Mouse (Mus musculus): ENCODE results near the gene Papolb. TPM values are rescaled to one million over a fixed set of nuclear protein-coding genes. Genes with fewer than 3 reads are reported as not detected.

Gene Papolb
- polyA plus RNA-seq (2016; fragmentation: Nextera tagmentation; extraction: Ambion mirVana) = 0.06 and 0.16 TPM in 2 replicates

GRCm38 (mm10) chr5:142529915-142530314 lies at the start of gene Papolb:
Gene Papolb, minus strand, starts transcription at chr5:142530076.
- Histone ChIP-seq H3K4me3 (peak within 1 kb of the TSS; percentile 40), H3K27me3 (ENCODE audit: low read depth, poor library complexity, severe bottlenecking) (peaks cover 35% of the 10 kb centered on the region), H3K4me1 (peaks cover 3% of the 10 kb centered on the region), H3K36me3 (no peaks in the 10 kb centered on the region), H3K9me3 (replicated peaks) (no peaks in the 10 kb centered on the region), H3K27ac (peak within 1 kb of the TSS; percentile 56)
- peak; percentile 40 for DNase-seq (ENCODE audit: low spot score)
- WGBS = 37% methylated on average over 41 of the region's 41 CpGs

GRCm38 (mm10) chr5:142578192-142578591 lies 48.3 kb upstream of the Papolb start:
- WGBS = 87% methylated on average over 10 of the region's 10 CpGs
- no peak overlapping the region for H3K27ac ChIP-seq
- H3K9me3 ChIP-seq (replicated peaks) = no peaks in the 10 kb centered on the region
- no peaks in the 10 kb centered on the region for H3K4me1 ChIP-seq
- no peak for DNase-seq (ENCODE audit: low spot score)
- H3K36me3 ChIP-seq = no peaks in the 10 kb centered on the region
- H3K27me3 ChIP-seq (ENCODE audit: low read depth, poor library complexity, severe bottlenecking) = no peaks in the 10 kb centered on the region
- H3K4me3 ChIP-seq = no peak overlapping the region

DNA sequence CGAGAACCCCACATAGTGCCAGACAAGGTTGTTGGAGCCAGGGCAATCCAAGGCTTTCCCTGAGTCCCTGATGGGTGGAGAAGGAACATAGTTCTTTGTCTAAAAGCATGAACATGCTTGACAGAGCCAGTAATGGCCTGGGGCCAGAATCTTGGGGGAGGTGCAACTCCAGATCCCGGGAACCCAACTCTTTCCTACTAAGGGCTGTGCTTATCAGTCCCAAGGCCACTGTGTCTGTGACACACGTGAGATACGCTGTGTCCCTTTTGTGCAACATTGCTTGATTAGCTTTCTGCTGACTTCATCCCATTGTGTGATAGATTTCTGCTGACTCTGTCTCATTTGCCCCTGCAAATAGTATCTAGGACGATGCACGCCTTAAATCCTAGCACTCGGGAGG lies 47.0 kb upstream of the Papolb start:
- Histone ChIP-seq H3K27ac (no peak overlapping the region), H3K27me3 (ENCODE audit: low read depth, poor library complexity, severe bottlenecking) (no peaks in the 10 kb centered on the region), H3K4me3 (no peak overlapping the region), H3K4me1 (no peaks in the 10 kb centered on the region), H3K9me3 (replicated peaks) (no peaks in the 10 kb centered on the region), H3K36me3 (no peaks in the 10 kb centered on the region)
- WGBS = 90% methylated on average over 7 of the region's 7 CpGs
- no peak for DNase-seq (ENCODE audit: low spot score)

- H3K36me3 ChIP-seq = no peaks in the 10 kb centered on the region
- no peaks in the 10 kb centered on the region for H3K27me3 ChIP-seq (ENCODE audit: low read depth, poor library complexity, severe bottlenecking)
- H3K9me3 ChIP-seq (replicated peaks) = no peaks in the 10 kb centered on the region
- no peak overlapping the region for H3K4me3 ChIP-seq
- no peak for DNase-seq (ENCODE audit: low spot score)
- H3K4me1 ChIP-seq = no peaks in the 10 kb centered on the region
- no peak overlapping the region for H3K27ac ChIP-seq
- 84% methylated on average over 8 of the region's 8 CpGs for WGBS
Measured at GRCm38 (mm10) chr5:142574323-142575057, 44.6 kb upstream of the Papolb start.

DNA sequence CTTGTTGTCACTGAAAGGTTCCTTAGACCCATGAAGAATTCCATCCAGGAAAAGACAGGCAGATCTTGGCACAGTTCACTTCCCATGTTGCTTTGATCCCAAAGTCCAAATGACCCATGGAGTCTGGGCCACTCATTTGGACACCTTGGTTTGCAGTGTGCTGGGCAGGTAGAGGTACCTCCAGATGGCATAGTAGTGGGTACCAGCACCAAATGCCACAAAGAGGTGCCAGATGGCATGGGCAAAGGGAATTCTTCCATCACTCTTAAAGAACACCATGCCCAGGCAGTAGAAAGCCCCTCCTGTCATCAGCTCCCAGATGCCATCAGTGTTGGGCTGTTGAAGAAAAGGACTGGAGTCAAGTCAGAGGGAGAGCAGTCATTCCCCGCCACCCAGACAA lies 34.7 kb upstream of the Papolb start:
- Histone ChIP-seq H3K4me1 (no peaks in the 10 kb centered on the region), H3K4me3 (no peak overlapping the region), H3K27me3 (ENCODE audit: low read depth, poor library complexity, severe bottlenecking) (no peaks in the 10 kb centered on the region), H3K27ac (no peak overlapping the region), H3K9me3 (replicated peaks) (0 out of 2 replicates have a peak, but pooled peaks cover 2% of the 10 kb centered on the region), H3K36me3 (no peaks in the 10 kb centered on the region)
- DNase-seq (ENCODE audit: low spot score) = no peak
- 94% methylated on average over 1 of the region's 1 CpGs for WGBS

DNA sequence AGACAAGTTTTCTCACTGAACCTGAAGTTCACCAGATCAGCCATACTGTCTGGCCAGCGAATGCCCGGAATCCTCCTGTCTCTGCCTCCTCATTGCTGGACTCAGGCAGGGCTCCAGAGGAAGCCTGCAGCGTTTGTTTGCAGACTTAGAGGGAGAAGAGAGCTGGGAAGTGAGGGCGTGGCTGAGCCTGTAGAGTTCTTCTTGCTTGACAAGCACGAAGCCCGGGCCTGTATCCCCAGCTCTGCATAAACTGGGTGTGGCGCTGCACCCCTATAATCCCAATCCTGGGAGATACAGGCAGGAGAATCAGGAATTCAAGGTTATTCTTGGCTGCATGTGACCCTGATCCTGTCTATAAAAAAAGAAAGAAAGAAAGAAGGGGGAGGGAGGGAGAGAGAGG lies 30.4 kb upstream of the Papolb start:
- no peaks in the 10 kb centered on the region for H3K27me3 ChIP-seq (ENCODE audit: low read depth, poor library complexity, severe bottlenecking)
- no peak overlapping the region for H3K4me3 ChIP-seq
- H3K27ac ChIP-seq = no peak overlapping the region
- no peaks in the 10 kb centered on the region for H3K36me3 ChIP-seq
- no peak for DNase-seq (ENCODE audit: low spot score)
- H3K4me1 ChIP-seq = no peaks in the 10 kb centered on the region
- 51% methylated on average over 7 of the region's 7 CpGs for WGBS
- no peaks in the 10 kb centered on the region for H3K9me3 ChIP-seq (replicated peaks)

DNA sequence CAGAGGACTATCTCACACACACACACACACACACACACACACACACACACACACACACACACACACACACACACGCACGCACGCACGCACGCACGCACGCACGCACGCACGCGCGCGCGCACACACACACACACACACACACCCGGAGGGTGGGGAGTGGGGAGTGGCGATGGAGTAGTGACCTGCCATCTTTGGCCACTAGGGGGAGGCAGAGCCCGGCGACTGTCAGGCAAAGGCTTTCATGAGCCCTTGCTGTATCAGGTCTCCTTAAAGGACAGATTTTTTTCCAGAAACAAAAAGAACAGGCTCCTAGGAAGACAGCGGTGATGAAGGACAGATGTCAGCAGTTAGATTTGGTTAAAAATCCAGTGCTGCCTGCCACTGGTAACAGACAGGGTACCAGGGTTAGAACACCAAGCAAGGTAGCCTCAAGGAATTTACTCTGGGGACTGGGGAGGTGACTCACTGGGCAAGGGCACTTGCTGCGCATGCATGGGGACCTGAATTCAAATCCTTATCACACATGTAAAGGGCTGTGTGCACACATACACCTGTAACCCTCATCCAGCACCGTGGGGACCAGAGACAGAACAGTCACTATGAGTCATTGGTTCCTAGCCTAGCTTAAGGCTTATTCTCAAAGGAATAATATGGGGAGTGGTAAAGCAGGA lies 27.7 kb upstream of the Papolb start:
- DNase-seq (ENCODE audit: low spot score) = peak; percentile 89
- Histone ChIP-seq H3K36me3 (no peaks in the 10 kb centered on the region), H3K4me3 (no peak overlapping the region), H3K4me1 (no peaks in the 10 kb centered on the region), H3K27me3 (ENCODE audit: low read depth, poor library complexity, severe bottlenecking) (no peaks in the 10 kb centered on the region), H3K9me3 (replicated peaks) (no peaks in the 10 kb centered on the region), H3K27ac (no peak overlapping the region)
- 30% methylated on average over 20 of the region's 21 CpGs for WGBS

GRCm38 (mm10) chr5:142556721-142557120 lies 26.8 kb upstream of the Papolb start:
- Histone ChIP-seq H3K27me3 (ENCODE audit: low read depth, poor library complexity, severe bottlenecking) (no peaks in the 10 kb centered on the region), H3K4me3 (no peak overlapping the region), H3K9me3 (replicated peaks) (no peaks in the 10 kb centered on the region), H3K27ac (no peak overlapping the region), H3K4me1 (no peaks in the 10 kb centered on the region), H3K36me3 (no peaks in the 10 kb centered on the region)
- DNase-seq (ENCODE audit: low spot score) = no peak
- 95% methylated on average over 4 of the region's 4 CpGs for WGBS

DNA sequence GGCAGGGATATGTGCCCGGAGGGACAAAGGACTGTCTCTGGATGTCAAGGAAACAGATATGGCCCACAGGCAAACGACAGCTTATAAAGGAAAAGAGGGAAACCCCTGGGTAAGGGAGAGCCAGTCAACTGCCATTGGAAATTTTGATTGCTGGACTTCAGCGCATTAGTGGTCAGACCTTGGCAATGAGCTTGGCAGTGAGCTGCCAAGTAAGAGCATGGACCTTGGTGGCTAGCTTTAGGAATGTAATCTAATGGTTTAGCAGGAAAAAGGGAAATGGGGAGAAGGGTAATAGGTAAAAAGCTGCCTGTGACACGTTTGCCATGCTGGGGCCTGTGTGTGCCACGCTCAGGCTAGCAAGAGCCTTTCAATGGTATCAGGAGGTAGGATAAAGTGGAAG lies 26.0 kb upstream of the Papolb start:
- DNase-seq (ENCODE audit: low spot score) = no peak
- H3K36me3 ChIP-seq = no peaks in the 10 kb centered on the region
- no peak overlapping the region for H3K27ac ChIP-seq
- 85% methylated on average over 5 of the region's 5 CpGs for WGBS
- H3K4me3 ChIP-seq = no peak overlapping the region
- H3K27me3 ChIP-seq (ENCODE audit: low read depth, poor library complexity, severe bottlenecking) = no peaks in the 10 kb centered on the region
- no peaks in the 10 kb centered on the region for H3K9me3 ChIP-seq (replicated peaks)
- peaks cover 4% of the 10 kb centered on the region for H3K4me1 ChIP-seq

DNA sequence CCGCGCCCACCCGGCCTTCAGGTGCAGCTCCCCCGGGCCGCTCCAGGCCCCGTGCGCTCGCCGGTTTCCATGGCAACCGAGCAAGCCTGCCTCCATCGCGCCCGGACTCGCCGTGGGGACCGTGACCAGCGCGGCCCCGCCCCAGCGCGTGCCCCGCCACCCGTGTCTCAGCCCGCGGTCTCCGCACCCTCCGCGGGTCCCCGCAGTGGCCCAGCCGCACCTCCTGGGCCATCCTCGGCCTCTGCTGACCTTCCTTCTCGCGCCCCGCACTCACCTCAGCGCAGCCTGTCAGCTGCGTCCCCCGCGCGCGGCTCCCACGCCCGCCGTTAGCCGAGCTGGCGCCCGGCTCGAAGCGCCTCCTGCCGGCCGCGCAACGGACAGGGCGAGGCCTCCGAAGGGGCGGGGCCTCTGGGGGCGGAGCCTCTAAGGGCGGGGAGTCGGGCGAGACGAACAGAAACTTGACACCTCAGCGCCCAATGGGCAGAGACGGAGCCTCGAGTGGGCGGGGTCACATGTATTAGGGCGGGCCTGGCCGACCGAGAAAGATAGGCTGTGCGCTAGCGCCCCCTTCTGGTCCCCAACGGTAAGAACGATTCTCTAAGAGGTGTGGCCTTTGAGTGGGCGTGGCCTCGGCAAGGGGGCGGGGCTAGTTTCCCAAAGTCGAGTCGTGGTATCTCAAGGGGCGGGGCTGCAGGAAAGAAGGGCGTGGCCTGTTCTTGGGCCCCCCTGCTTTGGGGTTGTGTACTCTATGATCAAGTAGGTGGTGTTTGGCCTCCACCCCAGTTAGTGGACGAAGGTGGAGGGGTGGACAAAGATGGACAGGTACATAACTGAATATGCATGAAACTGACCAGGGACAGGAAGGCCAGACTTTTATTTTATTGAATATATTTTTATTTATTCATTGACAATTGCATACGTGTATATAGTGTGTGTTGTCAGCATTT lies 21.1 kb upstream of the Papolb start, which contains the start of gene Radil:
TSS of gene Radil (minus strand) at position 393 of the 947 bp plus-strand sequence.
- H3K9me3 ChIP-seq (replicated peaks) = no peaks in the 10 kb centered on the region
- H3K4me1 ChIP-seq = peaks cover 30% of the 10 kb centered on the region
- H3K27me3 ChIP-seq (ENCODE audit: low read depth, poor library complexity, severe bottlenecking) = 0 out of 2 replicates have a peak, but pooled peaks cover 11% of the 10 kb centered on the region
- no peaks in the 10 kb centered on the region for H3K36me3 ChIP-seq
- H3K27ac ChIP-seq = peak within 1 kb of the TSS; percentile 78
- peak; percentile 97 for DNase-seq (ENCODE audit: low spot score)
- peak within 1 kb of the TSS; percentile 67 for H3K4me3 ChIP-seq
- whole genome bisulfite sequencing = 3% methylated on average over 80 of the region's 80 CpGs

DNA sequence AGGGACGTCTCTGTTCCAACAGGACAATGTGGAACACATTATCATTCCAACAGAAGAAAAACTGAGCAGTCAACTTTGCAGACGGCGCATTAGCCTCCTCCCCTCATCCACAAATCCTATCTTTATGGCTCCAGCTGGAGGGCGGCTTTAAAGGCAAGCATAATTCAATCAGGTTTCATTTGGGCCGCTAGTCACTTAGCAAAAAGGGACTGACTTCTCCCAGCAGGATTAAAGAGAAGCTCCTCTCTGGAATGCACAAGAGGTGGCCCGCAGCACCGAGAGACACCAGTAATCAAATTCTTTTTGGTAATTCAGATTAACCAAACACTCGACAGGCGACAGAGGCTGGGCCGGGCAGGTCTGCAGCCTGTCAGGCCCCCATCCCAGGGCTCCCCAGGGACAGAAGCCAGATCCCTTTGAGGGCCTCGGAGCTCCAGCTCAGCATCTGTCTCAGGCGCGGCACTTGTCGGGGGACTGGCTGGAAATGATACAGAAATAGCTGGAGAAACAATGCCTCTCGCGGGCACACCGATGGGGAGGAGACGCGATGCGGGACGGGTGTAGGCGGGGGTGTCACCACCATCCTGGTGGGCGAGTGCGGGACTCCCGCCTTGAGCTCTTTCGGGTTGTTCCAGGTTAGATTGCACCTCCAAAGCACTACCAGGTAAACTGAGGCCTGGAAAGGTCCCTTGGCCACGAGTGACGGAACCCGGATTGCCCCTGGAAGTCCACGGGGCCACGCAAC lies 20.3 kb upstream of the Papolb start:
- Histone ChIP-seq H3K27me3 (ENCODE audit: low read depth, poor library complexity, severe bottlenecking) (0 out of 2 replicates have a peak, but pooled peaks cover 11% of the 10 kb centered on the region), H3K4me3 (peak overlapping the region; percentile 67), H3K36me3 (no peaks in the 10 kb centered on the region), H3K9me3 (replicated peaks) (no peaks in the 10 kb centered on the region), H3K27ac (peak overlapping the region; percentile 78), H3K4me1 (peaks cover 31% of the 10 kb centered on the region)
- DNase-seq (ENCODE audit: low spot score) = peak; percentile 66
- under 1% methylated on average over 31 of the region's 31 CpGs for WGBS

GRCm38 (mm10) chr5:142549441-142549840 lies 19.6 kb upstream of the Papolb start:
- Histone ChIP-seq H3K4me1 (peaks cover 36% of the 10 kb centered on the region), H3K4me3 (no peak overlapping the region), H3K36me3 (no peaks in the 10 kb centered on the region), H3K9me3 (replicated peaks) (no peaks in the 10 kb centered on the region), H3K27ac (no peak overlapping the region), H3K27me3 (ENCODE audit: low read depth, poor library complexity, severe bottlenecking) (0 out of 2 replicates have a peak, but pooled peaks cover 11% of the 10 kb centered on the region)
- no peak for DNase-seq (ENCODE audit: low spot score)
- 32% methylated on average over 9 of the region's 9 CpGs for WGBS
